Mouse (Mus musculus) liver, adult 2 months (tissue): ENCODE data around the gene C130074G19Rik.

Experiments
- CTCF ChIP-seq: fragments of 200-500 bp; IDR thresholded peaks from 2 replicates; pipeline ENCODE4 v1.5.1; 2011; ENCODE audit warnings: low read depth, low read length, control low read depth
- POLR2A ChIP-seq: fragments of 200-500 bp; IDR thresholded peaks from 2 replicates; pipeline ENCODE4 v1.6.1; 2011; ENCODE audit warnings: low read length, control low read depth; ENCODE audit not compliant: insufficient read depth; ENCODE audit errors: extremely low read depth

DNA sequence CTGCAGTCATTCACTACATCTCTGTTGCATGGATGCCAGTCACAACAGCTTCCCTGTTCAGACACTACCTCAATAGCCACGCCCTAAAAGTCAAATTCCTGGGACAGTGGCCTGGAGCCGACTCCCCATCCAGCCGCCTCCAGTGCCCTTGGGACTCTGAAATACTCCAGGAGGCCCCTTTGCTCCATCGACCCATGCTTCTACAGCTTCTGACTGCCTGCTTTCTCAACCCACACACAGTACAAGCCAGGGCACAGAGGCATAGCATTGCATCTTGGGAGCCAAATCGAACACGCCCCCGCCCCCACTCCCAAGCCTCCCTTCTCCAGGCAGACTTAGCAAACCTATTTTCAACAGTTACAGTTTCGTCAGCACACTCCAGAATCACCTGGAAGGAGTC, 53.1 kb downstream of the C130074G19Rik start:
- TF ChIP-seq CTCF = no peak
- no peak for TF ChIP-seq POLR2A
